Mouse (Mus musculus): ENCODE data around the gene Atp13a3.
A peak's percentile ranks its signal among the peaks of the same experiment; 100 is the strongest.
"Not testable (repeated sequence)": the region's sequence is repeated elsewhere in the genome, so short reads cannot be mapped to it uniquely, and the experiment has no call there.

Atp13a3 gene

DNA sequence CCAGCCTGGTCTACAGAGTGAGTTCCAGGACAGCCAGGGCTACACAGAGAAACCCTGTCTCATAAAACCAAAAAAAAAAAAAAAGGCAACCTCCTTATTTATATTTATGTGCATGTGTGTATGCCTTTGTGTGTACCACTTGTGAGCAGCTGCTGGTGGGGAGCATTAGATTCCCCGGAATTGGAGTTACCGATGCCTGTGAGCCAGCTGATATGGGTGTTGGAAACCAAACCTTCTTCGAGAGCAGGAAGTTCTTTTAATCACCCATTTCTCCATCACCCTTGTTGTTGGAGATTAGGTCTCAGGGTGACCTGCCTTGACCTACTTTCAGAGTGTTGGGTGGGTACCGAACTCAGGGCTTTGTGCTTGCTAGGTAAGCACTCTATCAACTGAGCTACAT is 5.1 kb upstream of the Atp13a3 start:
- DNase-seq = no peak

DNA sequence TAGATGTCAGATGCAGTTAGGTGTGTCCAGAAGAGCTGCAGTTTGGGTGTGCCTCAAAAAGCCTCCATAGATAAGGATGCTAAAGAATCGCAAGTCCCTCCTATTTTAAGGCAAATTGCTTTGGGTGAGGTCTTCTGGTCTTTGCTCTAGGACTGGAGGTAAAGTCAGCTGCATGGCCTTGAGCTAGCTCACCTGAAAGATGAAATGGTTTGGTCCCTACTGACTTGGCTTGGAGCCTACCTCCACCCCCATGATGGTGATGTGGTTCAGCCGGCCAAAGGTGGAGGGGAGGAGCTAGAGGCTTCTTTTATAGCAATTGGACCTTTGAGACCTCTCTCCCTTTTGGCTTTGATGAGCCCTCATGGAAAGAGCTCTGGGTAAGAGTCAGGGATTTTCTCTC is 1.7 kb upstream of the Atp13a3 start:
- no peak for DNase-seq

DNA sequence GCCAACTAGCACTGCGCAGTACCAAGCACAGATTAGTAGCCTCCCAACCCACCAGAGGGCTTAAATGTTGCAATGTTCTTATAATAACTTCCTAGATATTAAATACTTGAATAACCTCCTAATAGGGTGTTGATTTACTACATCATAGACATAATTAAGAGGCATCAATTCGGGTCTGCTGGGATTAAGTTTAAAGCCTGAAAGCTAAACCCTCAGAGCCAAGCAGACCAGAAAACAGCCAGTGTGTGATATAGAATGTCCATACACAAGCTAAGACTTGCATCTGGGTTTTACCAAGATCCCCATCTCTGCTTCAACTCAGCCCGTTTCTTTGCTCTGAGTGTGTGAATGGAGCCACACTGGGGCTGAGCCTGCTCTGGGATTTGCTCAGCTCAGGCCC is 2.2 kb downstream of the Atp13a3 start:
- DNase-seq = no peak

DNA sequence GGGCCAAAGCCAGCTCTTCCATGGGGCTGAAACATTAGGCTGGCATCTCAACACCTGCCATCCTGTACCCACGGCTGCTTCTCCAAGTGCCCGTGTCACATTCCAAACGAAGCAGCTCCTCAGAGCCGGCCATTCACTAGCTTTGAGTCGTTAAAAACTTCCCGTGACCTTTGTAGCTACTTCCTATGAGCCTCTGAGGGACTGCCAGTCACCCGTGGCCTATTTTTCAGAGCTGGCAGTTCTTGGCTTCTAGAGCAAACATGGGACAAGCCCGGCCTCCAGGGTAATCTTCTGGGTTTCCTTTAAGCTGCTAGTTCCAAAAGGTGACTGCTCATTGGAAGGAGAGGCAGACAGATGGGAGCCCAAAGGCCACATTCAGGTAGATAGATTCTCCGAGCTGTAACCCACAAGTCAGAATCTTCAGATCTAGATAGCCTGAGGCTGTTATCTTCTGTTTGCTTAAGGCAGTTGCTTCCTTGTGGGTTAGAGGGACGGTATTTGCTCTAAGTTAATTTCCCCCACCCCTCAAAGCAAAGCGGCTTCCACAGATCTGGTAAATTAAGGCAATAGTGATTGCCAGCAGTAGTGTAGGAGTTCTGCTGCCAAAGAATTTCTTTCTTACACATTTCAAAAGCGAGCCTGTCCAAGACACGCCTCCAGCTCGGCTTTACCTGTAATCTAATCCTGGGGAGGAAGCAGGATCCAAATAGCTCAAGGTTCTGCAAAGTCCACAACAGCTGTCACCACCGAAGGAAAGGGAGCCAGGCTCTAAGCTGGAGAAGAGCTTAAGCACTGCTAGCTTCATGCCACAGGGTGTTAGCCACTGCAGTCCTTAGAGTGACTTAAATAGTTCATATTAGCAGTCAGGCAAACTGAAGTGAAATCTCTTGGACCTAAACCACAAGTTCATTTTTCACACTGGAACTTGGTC is 8.4 kb downstream of the Atp13a3 start:
- no peak for DNase-seq

DNA sequence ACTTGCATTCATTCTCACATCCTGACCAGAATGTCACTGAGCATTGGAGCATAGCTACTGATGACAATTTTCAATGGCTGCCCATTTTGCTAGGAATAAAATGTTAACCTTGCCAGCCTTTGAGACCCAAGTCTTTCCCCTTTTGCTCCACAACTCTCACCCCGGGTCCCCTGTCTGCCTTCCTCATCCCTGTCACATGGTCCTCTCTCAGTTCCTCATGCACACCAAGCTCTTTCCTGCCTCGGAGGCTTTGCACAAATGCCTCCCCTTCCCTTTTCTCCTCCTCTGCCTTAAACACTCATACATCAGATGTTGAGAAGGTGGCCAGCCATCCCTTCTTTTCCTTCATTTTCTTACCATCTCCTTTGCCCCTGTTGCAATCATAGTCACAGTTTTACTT is 10.6 kb downstream of the Atp13a3 start:
- no peak for DNase-seq

DNA sequence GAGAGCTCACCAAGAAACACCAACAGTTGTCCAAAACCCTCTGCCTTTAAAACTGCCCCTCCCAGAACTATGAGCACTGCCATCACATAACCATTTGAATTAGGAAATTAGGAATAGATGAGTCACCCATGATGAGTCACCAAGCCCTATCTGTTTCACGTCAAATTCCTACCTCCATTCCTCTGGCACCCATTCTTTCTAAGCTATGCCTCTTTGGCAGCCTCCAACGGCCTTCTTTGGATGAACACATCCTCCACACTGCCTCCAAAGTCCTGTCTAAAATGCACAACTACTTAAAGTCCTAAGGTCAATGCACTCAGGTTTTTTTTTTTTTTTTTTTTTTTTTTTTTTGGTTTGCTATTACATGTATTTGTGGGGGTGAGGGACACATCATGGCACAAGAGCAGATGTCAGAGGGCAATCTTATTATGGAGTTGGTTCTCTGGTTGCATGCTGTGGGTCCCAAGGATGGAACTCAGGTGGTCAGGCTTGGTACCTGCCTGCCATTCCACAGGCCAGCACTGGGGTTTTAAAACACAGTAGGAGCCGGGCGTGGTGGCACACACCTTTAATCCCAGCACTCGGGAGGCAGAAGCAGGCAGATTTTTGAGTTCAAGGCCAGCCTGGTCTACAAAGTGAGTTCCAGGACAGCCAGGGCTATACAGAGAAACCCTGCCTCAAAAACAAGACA is 15.0 kb downstream of the Atp13a3 start:
- DNase-seq = no peak

DNA sequence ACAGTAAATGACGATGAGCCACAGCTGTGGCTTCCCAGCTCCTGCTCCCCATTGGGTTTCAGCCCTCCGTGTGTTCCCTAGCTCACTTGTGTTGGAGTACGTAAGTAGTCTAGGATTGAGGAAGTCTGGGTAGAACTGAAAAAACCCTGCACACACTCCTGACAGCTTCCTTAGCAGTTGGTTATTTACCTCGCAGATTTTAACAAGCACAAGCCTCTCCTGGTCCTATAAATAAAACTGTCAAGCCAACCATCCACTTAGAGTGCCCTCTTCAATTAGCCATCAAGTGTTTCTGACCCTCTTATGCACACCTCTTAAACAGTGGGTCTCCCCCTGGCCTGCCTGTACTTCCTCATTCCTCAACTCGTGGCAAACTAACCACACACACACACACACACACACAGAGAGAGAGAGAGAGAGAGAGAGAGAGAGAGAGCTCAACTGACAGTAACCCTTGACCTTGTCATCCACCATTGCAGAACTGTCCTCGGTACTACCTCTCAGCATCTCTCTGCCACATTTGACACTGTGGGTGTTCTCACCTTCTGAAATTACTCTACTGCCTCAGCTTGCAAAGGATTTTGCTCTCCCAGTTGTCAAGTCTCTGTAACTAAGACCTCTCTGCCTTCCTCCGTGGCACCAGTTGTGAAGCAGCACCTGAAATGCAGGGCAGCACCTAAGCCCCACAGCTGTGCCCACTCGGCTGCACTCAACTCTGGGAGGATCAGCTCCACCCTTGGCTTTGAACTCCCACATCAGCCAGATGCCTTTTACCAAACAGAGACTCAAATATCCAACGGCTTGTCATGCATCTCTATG is 15.7 kb downstream of the Atp13a3 start:
- no peak for DNase-seq

DNA sequence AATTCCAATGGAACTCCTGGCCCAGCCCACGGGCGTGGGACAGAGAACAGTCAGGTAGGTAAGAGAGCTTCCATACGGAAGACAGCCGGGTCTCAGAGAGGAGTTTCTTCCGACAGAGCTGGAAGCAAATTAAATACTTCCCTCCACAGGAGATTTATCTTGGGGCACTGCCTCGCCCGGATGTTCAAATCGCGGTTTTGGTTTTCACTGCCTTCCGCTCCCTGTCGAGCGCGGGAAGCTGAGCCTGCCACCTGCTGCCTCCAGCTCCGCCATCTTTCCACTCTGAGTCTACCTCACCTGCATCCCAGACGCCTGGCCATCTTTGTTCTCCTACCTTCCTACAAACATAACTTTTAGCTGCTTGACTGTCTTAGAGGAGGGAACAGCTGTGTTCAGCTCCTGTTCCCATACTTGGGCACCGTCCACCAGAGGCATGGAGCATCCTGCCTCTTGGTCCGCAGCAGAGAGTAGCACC is 16.5 kb downstream of the Atp13a3 start:
- DNase-seq = peak; percentile 33

DNA sequence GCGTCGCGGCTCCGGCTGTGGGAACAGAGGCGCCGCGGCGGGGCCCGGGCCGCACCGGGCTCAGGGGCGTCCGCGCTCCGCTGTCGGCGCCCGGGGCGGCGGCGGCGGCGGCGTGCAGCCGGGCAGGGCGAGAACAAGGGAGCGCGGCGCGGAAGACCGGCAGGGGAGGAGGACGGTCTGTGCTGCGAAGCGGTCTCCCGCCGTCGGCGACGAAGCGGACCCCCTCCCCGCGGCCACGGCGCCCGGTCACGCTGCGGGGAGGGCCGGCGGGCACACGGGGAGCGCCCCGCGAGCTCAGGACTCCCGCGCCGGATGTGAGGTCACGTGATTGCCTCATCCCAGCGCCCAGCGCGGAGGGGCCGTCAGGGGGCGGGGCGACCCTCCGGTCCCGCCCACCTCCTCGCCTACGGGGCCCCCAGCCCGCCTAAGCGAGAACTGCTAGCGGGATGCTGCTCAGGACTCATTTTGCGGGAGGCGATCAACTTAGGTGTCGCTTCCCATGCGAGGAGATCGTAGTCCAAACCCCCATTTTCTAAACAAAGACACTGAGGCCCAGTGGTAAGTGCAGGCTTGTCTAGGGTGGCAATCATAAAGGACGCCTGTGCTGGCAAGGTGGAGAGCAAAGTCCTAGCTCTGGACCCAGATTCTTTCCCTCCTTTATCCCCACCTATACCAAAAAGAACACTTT is 17.1 kb downstream of the Atp13a3 start:
- DNase-seq = peak; percentile 88

DNA sequence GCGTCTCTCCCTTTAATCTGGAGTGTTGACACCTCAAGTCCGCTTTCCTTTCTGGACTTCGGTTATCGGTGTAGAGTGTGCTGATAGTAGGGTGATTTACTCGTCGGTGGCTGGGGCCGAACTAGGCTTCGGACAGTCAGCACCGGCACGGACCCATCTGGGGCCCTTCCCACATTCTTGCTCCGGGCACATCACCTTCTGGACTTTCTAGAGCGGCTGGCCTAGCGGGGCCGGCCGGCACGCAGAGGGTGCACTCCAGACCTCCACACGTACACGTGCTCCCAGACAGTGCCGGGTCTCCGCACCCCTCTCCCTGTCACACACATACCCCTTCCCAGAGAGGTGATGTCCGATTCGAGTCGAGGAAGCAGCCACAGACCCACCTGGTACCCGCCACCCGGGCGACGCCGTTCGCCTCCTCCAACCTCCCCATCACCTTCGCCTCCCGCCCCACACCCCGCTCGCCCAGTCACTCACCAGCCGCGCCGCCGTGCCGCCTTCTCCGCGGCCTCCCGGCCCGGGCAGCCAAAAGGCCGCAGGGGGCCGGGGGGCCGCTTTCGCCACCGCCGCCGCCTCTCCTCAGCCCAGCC is 17.8 kb downstream of the Atp13a3 start:
- DNase-seq = peak; percentile 44

DNA sequence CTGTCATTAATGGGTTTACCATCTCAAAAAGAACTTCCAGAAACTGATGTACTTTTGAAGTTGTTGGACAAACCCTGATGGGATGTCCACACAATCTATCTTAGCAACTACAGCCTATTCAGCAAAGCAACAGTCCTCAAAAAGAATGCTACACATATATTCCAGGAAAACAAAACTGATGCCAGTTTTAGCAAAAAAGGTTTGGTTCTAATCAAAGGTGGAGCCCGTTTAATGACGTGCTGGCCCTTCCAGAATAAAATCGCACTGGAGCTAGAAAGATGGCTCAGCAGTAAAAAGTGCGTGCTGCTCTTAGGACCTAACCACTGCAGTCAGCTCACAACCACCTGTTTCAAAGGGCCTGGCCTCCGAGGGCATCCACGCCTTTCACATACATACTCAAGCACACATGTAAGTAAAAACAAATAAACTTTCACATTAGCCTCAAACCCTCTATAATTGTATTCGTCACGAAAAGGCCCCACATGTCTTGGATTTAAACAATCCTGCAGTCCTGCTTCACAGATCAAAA is 18.8 kb downstream of the Atp13a3 start:
- DNase-seq = no peak

DNA sequence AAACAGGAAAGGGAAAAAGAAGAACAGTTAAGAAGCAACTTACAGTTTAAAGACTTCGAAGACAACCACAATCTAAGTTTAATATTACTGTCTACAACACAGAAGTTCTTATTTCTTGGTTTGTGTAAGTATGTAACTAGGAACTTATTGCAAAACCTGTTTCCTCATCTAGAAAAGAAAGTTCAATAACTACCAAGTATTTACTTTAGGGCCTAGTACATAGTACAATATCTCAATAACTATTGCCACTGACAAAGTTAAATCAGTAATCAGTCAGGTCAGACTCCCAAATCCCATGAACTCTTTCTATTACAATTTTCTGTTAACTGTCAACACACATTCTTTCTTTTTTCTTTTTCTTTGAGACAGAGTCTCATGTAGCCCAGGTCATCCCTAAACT is 20.2 kb downstream of the Atp13a3 start:
- no peak for DNase-seq

DNA sequence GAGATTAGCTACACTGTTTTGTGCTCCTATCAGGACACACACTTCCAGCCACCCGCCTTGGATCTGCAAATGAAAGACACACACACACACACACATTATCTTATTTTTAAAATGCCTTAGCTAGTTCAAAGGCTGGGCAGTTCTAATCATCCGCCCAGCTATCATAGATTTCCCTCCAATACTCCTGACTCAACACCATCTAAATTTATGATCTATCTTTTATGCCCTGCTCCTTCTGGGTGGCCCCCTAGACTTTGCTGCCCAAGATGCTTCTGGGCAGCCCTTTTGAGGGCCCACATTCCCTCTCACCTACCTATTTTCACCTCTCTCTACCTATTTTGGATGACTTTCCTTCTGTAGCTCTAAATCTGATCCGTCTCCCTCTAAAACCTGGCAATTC is 29.5 kb downstream of the Atp13a3 start:
- no peak for DNase-seq

DNA sequence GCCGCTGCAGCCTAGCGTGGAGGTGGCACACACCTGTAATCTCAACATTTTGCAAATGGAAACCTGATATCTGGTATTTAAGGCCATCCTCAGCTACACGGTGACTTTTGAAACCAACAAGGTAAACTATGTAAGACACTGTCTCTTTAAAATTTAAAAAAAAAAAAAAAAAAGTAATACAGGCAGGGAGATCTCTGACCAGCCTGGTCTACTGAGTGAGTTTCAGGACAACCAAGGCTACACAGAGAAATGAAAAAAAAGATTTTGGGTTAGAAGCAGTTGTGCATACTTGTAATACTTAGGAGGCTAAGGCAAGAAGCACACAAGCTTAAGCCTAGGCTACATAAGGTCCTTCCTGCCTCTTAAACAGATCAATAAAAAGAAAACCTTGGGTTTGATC is 30.8 kb downstream of the Atp13a3 start:
- DNase-seq = no peak

DNA sequence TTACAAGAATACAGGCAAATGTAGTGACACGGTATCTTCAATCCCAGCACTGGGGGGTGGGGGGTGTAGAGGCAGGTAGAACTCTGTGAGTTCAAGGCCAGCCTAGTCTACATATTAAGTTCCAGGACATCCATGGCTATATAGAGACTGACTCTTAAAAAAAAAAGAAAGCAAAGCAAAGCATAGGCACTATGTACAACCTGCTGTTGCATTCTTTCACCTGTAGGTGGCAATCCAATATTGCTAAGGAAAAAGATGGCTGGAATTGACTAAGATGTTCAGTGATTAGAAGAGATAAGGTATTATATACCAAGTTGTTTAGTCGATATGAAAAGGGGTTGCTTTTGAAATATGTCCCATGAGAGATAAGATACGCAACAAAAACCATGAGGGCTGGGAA is 31.5 kb downstream of the Atp13a3 start:
- peak; percentile 76 for DNase-seq

DNA sequence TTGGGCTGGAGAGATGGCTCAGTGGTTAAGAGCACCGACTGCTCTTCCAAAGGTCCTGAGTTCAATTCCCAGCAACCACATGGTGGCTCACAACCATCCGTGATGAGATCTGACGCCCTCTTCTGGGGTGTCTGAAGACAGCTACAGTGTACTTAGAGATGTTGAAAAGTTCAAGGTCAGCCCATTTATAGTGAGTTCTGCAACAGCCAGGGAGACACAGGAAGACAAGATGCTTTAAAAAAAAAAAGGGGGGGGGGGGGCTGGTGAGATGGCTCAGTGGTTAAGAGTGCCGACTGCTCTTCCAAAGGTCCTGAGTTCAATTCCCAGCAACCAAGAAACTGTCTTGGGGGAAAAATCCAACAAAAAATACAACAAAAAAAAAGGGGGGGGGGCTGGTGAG is 32.5 kb downstream of the Atp13a3 start:
- not testable (repeated sequence) for DNase-seq

DNA sequence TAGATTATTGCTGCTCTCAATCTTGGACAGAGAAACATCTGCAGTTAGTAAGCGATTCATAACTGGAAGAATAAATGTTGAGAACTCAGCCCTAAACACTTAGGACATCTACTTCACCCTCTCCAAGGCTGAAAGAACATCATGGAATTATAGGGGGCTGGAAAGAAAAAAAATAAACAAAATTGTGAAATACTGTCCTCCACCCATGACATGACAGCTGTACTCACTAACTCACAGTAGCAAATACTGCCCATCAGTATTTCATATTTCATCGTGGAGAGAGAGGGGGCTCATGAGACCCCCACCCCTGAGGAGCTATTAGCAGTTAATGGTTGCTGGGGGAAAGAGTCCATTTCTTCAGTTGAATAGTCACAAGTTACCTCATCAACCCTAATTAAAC is 38.4 kb downstream of the Atp13a3 start:
- no peak for DNase-seq

DNA sequence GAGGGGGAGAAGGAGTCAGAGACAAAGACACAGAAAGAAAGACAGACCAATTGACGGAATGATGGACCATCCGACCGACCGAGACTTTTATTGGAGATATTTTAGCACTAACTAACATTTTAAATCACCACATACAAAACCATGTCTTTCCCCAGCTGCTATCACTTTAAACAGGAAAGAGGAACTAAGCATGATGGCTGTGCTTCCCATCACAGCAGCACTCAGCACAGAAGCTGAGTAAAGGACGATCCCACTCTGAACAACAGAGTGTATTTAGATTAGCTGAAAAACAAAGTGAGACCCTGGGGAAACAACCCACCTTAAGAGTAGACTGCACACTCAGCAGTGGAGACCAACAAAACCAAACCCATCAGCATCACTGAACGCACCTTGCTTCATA is 41.2 kb downstream of the Atp13a3 start:
- DNase-seq = no peak

DNA sequence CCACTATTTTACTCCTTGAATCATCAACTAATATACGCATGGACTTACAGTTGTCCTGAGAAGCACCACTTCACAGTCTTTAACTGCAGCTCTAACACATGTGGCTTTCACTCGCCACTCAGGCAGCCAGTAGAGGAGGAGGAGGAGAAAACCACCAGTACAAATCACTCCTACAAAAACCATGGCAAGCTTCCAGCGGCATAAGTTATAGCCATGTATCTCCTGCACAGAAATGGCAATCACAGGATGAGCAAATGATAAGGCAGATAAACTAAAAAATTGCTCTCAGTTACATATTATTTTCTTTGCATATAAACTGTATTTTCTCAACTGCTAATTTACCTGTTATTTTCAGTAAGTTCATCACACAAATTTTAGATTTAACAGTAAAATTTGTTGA is 43.2 kb downstream of the Atp13a3 start:
- DNase-seq = no peak

DNA sequence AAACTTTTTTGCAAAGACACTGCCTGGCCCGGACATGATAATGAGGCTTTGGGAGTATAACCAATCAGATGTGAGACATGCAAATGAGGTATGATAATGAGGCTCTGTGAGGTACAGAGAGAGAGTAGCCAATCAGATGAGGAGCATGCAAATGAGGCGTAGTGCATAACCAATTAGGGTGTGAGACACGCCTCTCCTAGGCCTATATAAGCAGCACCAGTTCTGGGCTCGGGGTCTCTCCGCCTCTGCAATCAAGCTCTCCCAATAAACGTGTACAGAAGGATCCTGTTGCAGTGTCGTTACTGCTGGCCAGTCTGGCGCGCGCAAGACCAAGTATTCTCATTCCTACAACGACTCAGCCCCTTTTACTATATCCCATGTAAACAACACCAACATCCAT is 52.3 kb downstream of the Atp13a3 start:
- not testable (repeated sequence) for DNase-seq

DNA sequence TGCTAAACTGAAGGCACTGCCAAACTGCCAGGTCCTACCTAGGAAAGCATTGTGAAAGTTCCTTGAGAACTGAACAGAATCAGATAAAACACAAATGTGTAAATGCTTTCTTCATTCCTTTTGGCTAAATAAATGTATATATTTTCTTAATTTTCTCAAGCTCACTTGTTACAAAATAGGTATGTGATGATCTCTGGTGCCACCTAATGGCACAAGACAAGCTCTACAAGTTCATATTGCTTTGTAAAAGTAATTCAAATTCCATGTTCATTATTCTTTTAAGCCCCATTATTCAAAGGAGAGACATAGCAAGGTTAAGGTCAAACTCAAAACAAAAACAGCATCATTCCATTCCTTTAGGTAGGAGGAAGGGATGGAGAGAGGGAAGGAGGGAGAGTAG is 91.5 kb downstream of the Atp13a3 start:
- peak; percentile 29 for DNase-seq

DNA sequence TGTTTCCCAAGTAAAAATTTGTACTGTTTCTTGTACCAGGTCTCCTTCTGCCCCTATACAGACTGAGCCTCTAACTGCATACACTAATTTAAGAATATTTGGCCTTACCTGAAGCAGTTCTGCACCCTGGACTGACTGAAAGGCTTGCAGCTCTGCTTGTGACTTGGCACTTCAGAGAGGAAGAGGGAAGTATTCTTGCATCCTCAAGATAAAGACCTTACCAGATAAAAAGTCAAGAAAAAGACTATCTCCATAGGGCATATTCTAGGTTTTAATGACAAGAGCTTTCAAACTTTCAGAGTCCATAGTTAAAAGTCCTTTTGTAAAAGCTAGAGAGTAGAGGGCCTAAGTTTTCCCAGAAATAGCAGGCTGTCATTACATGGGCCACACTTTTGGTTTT is 95.1 kb downstream of the Atp13a3 start, which contains the start of gene Gp5:
TSS of gene Gp5 (minus strand) at position 133 of the 400 bp plus-strand sequence.
- DNase-seq = no peak
